Mouse (Mus musculus) MEL (cell line): ENCODE measurements at regions not wholly inside any gene's neighbourhood (a gene's known extent, or its start where the extent isn't known, plus 50 kb on each side); places are given as distances from the start of the nearest gene placed in this dataset.

Source experiments
- DNase-seq: peaks from one replicate; pipeline ENCODE4 v3.0.0; 2011; ENCODE audit warnings: low read depth, low spot score
- H3K27ac ChIP-seq: 2 replicates; pipeline ENCODE4 v1.5.1; 2012; ENCODE audit warnings: low read depth, mild to moderate bottlenecking, control low read depth, low read length, moderate library complexity; ENCODE audit not compliant: control insufficient read depth
- H3K27me3 ChIP-seq, 2 experiments: fragments of 150-350 bp in 1 of 2; sonication (generic) in 1 of 2; 2 replicates each; pipeline ENCODE4 v1.6.1; 2012; ENCODE audit warnings: low read length in 2 of 2, mild to moderate bottlenecking in 2 of 2, improper control_type of control experiment in 1 of 2, moderate library complexity in 1 of 2; ENCODE audit not compliant: insufficient read depth in 2 of 2, control insufficient read depth in 1 of 2
- H3K36me3 ChIP-seq, 2 experiments: 2 replicates each; pipeline ENCODE4 v1.6.1; 2012 to 2014; ENCODE audit warnings: low read length in 2 of 2, improper control_type of control experiment in 1 of 2, inconsistent platforms in 1 of 2, mild to moderate bottlenecking in 1 of 2; ENCODE audit not compliant: insufficient read depth in 2 of 2, control insufficient read depth in 1 of 2
- H3K4me1 ChIP-seq, 2 experiments: fragments of 150-350 bp in 1 of 2; sonication (generic) in 1 of 2; 2 replicates each; pipeline ENCODE4 v1.6.1; 2012; ENCODE audit warnings: low read length in 2 of 2, improper control_type of control experiment in 1 of 2, mild to moderate bottlenecking in 1 of 2; ENCODE audit not compliant: insufficient read depth in 2 of 2, control insufficient read depth in 1 of 2
- H3K4me3 ChIP-seq, 2 experiments: fragments of 150-350 bp in 1 of 2; sonication (generic) in 1 of 2; 2 replicates each; pipeline ENCODE4 v1.5.1; 2012; ENCODE audit warnings: low read depth in 2 of 2, low read length in 2 of 2, mild to moderate bottlenecking in 2 of 2, moderate library complexity in 2 of 2, control low read depth in 1 of 2, improper control_type of control experiment in 1 of 2; ENCODE audit not compliant: control insufficient read depth in 1 of 2, insufficient read depth in 1 of 2
- H3K79me2 ChIP-seq: 2 replicates; pipeline ENCODE4 v1.6.1; 2012; ENCODE audit warnings: mild to moderate bottlenecking, low read length, moderate library complexity; ENCODE audit not compliant: control insufficient read depth, poor library complexity, insufficient read depth
- H3K9ac ChIP-seq: 2 replicates; pipeline ENCODE4 v1.6.1; 2012; ENCODE audit warnings: low read depth, mild to moderate bottlenecking, control low read depth, low read length, moderate library complexity; ENCODE audit not compliant: control insufficient read depth, poor library complexity, severe bottlenecking
- H3K9me3 ChIP-seq: fragments of 150-350 bp; sonication (generic); replicated peaks from 2 replicates; pipeline ENCODE4 v1.6.1; 2012; ENCODE audit warnings: mild to moderate bottlenecking, low read length, improper control_type of control experiment, moderate library complexity; ENCODE audit not compliant: insufficient read depth
- BHLHE40 ChIP-seq: IDR thresholded peaks from 2 replicates; pipeline ENCODE4 v1.6.1; 2012; ENCODE audit warnings: low read depth, mild to moderate bottlenecking, inconsistent platforms, low read length, improper control_type of control experiment, borderline replicate concordance
- CHD1 ChIP-seq: IDR thresholded peaks from 2 replicates; pipeline ENCODE4 v1.6.1; 2012; ENCODE audit warnings: low read depth, mild to moderate bottlenecking, inconsistent platforms, low read length, improper control_type of control experiment
- CHD2 ChIP-seq: IDR thresholded peaks from 2 replicates; pipeline ENCODE4 v1.6.1; 2011; ENCODE audit warnings: low read length, improper control_type of control experiment
- CTCF ChIP-seq, 3 experiments: IDR thresholded peaks in 2 of 3; conservative IDR thresholded peaks in 1 of 3; 2 replicates each; pipeline ENCODE4 v1.5.1; 2011 to 2012; ENCODE audit warnings: low read length in 3 of 3, low read depth in 2 of 3, mild to moderate bottlenecking in 2 of 3, improper control_type of control experiment in 1 of 3, inconsistent platforms in 1 of 3, mixed read lengths in 1 of 3, moderate library complexity in 1 of 3; ENCODE audit not compliant: control insufficient read depth in 1 of 3, insufficient read depth in 1 of 3, poor library complexity in 1 of 3, severe bottlenecking in 1 of 3
- E2F4 ChIP-seq: IDR thresholded peaks from 2 replicates; pipeline ENCODE4 v1.6.1; 2011; ENCODE audit warnings: low read depth, low read length, improper control_type of control experiment, borderline replicate concordance
- ELF1 ChIP-seq: IDR thresholded peaks from 2 replicates; pipeline ENCODE4 v1.6.1; 2014; ENCODE audit warnings: low read depth, mild to moderate bottlenecking, inconsistent platforms, low read length, improper control_type of control experiment, moderate library complexity
- ETS1 ChIP-seq: IDR thresholded peaks from 2 replicates; pipeline ENCODE4 v1.6.1; 2012; ENCODE audit warnings: low read depth, mild to moderate bottlenecking, inconsistent platforms, low read length, improper control_type of control experiment, moderate library complexity
- GABPA ChIP-seq: IDR thresholded peaks from 2 replicates; pipeline ENCODE4 v1.6.1; 2012; ENCODE audit warnings: low read depth, mild to moderate bottlenecking, inconsistent platforms, low read length, improper control_type of control experiment, moderate library complexity
- GATA1 ChIP-seq: IDR thresholded peaks from 2 replicates; pipeline ENCODE4 v1.6.1; 2011; ENCODE audit warnings: low read depth, low read length, improper control_type of control experiment
- JUND ChIP-seq: IDR thresholded peaks from 2 replicates; pipeline ENCODE4 v1.6.1; 2011; ENCODE audit warnings: low read depth, mild to moderate bottlenecking, improper control_type of control experiment, low read length
- MAZ ChIP-seq: IDR thresholded peaks from 2 replicates; pipeline ENCODE4 v1.6.1; 2012; ENCODE audit warnings: low read depth, mild to moderate bottlenecking, inconsistent platforms, low read length, improper control_type of control experiment
- MYB ChIP-seq: IDR thresholded peaks from 2 replicates; pipeline ENCODE4 v1.6.1; 2011; ENCODE audit warnings: mild to moderate bottlenecking, low read depth, low read length, improper control_type of control experiment
- MYC ChIP-seq: IDR thresholded peaks from 2 replicates; pipeline ENCODE4 v1.6.1; 2011; ENCODE audit warnings: low read depth, mild to moderate bottlenecking, low read length, improper control_type of control experiment, moderate library complexity
- NELFE ChIP-seq: IDR thresholded peaks from 2 replicates; pipeline ENCODE4 v1.6.1; 2011; ENCODE audit warnings: low read depth, low read length, improper control_type of control experiment
- POLR2A ChIP-seq, 2 experiments: IDR thresholded peaks; 2 replicates each; pipeline ENCODE4 v1.6.1; 2011 to 2012; ENCODE audit warnings: low read length in 2 of 2, mild to moderate bottlenecking in 2 of 2, control low read depth in 1 of 2, improper control_type of control experiment in 1 of 2, low read depth in 1 of 2, moderate library complexity in 1 of 2; ENCODE audit not compliant: control insufficient read depth in 1 of 2, insufficient read depth in 1 of 2, poor library complexity in 1 of 2
- POLR2AphosphoS2 ChIP-seq: IDR thresholded peaks from 2 replicates; pipeline ENCODE4 v1.6.1; 2011; ENCODE audit warnings: low read length, improper control_type of control experiment
- SIN3A ChIP-seq: IDR thresholded peaks from 2 replicates; pipeline ENCODE4 v1.6.1; 2012; ENCODE audit warnings: low read length, improper control_type of control experiment, inconsistent platforms
- SMC3 ChIP-seq: IDR thresholded peaks from 2 replicates; pipeline ENCODE4 v1.6.1; 2011; ENCODE audit warnings: low read depth, low read length, improper control_type of control experiment
- TAL1 ChIP-seq: IDR thresholded peaks from 2 replicates; pipeline ENCODE4 v1.6.1; 2012; ENCODE audit warnings: mild to moderate bottlenecking, inconsistent platforms, low read length, moderate library complexity, mixed read lengths
- TBP ChIP-seq: IDR thresholded peaks from 2 replicates; pipeline ENCODE4 v1.8.0; 2011; ENCODE audit warnings: low read depth, low read length, improper control_type of control experiment
- TCF12 ChIP-seq: IDR thresholded peaks from 2 replicates; pipeline ENCODE4 v1.6.1; 2014; ENCODE audit warnings: low read depth, mild to moderate bottlenecking, inconsistent platforms, low read length, improper control_type of control experiment, moderate library complexity
- UBTF ChIP-seq: IDR thresholded peaks from 2 replicates; pipeline ENCODE4 v1.6.1; 2012; ENCODE audit warnings: low read depth, mild to moderate bottlenecking, inconsistent platforms, low read length, improper control_type of control experiment, moderate library complexity, borderline replicate concordance; ENCODE audit not compliant: insufficient read depth
- USF2 ChIP-seq, 2 experiments: IDR thresholded peaks; 2 replicates each; pipeline ENCODE4 v1.6.1; 2011 to 2012; ENCODE audit warnings: improper control_type of control experiment in 2 of 2, low read length in 2 of 2, borderline replicate concordance in 1 of 2, inconsistent platforms in 1 of 2, low read depth in 1 of 2, mild to moderate bottlenecking in 1 of 2; ENCODE audit not compliant: insufficient read depth in 1 of 2

DNA sequence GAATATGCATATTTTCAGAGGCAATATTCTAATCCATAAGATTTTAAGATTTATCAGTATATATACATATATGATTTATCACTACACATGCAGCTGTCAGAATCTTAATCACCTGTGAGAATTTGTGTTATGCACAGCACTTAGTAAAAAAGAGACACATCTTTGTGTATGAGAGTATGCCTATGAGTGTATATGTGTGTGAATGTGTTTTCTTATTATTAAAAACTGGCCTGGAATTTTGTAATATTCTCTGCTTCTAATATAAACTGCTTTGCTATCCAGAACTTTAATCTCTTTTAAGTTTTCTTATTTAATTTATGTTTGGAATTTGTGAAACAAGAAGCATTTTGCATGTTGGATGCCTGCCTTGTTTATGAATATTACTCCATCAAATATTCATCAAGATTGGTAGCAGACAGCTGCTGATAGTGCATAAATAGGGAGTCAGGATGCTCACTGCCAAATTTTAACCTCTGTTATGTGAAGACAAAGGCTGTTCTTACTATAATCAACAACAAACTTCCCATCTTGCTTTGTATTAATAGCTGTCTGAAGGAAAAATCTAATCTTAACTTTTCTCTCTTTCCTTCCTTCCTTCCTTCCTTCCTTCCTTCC is 104.3 kb upstream of the Fgf10 start:
- no peaks in the 10 kb centered on the region for H3K36me3 ChIP-seq
- H3K27me3 ChIP-seq, result no peaks in the 10 kb centered on the region
- no peaks in the 10 kb centered on the region for H3K9me3 ChIP-seq
- H3K4me3 ChIP-seq, result no peak overlapping the region
- no peak for DNase-seq
- no peaks in the 10 kb centered on the region for H3K4me1 ChIP-seq
- H3K27ac ChIP-seq, result no peak overlapping the region
- H3K79me2 ChIP-seq, result no peaks in the 10 kb centered on the region; the same call in 1 of the 2 replicates
- no peak overlapping the region for H3K9ac ChIP-seq
- TF ChIP-seq UBTF (no peak), TAL1 (no peak), TCF12 (no peak), SMC3 (no peak), NELFE (no peak), POLR2A (IDR thresholded peaks at IDR 0.05; ENCODE audit: control insufficient read depth in 1 of 2, insufficient read depth in 1 of 2, low read depth in 1 of 2, low read length in 2 of 2, poor library complexity in 1 of 2) (no peak), BHLHE40 (no peak), ELF1 (no peak), CHD1 (no peak), ETS1 (no peak), GABPA (no peak), GATA1 (no peak), SIN3A (no peak), E2F4 (no peak), MYC (no peak)

- Histone ChIP-seq H3K4me3 (no peak overlapping the region), H3K9me3 (no peaks in the 10 kb centered on the region), H3K36me3 (no peaks in the 10 kb centered on the region), H3K4me1 (no peaks in the 10 kb centered on the region), H3K27me3 (no peaks in the 10 kb centered on the region), H3K27ac (no peak overlapping the region), H3K9ac (no peak overlapping the region), H3K79me2 (no peaks in the 10 kb centered on the region)
- no peak for DNase-seq
- no peak for TF ChIP-seq GATA1
- no peak for TF ChIP-seq SMC3
- no peak for TF ChIP-seq MYB
- no peak for TF ChIP-seq SIN3A
- TF ChIP-seq TBP, result no peak
- no peak for TF ChIP-seq JUND
- no peak for TF ChIP-seq GABPA
- no peak for TF ChIP-seq TCF12
- no peak for TF ChIP-seq ELF1
- TF ChIP-seq CTCF (IDR thresholded peaks at IDR 0.05 in 2 of 3, conservative IDR thresholded peaks at IDR 0.05 in 1 of 3; ENCODE audit: control insufficient read depth in 1 of 3, insufficient read depth in 1 of 3, low read depth in 2 of 3, low read length in 3 of 3, poor library complexity in 1 of 3, severe bottlenecking in 1 of 3), result no peak
- TF ChIP-seq CHD2, result no peak
- no peak for TF ChIP-seq POLR2AphosphoS2
- TF ChIP-seq MYC, result no peak
- no peak for TF ChIP-seq USF2 (IDR thresholded peaks at IDR 0.05; ENCODE audit: borderline replicate concordance in 1 of 2, insufficient read depth in 1 of 2, low read depth in 1 of 2, low read length in 2 of 2)
- no peak for TF ChIP-seq MAZ
These were observed 110.6 kb upstream of the Fgf10 start for GRCm38 (mm10) chr13:118558966-118559365.
